Mouse (Mus musculus) ES-E14 (cell line): Measurements from ENCODE around the gene Parp1.

Source experiments
- CHD2 ChIP-seq: IDR thresholded peaks from 2 replicates; pipeline ENCODE4 v1.6.1; 2014; ENCODE audit warnings: mild to moderate bottlenecking, low read depth, low read length, inconsistent platforms
- HCFC1 ChIP-seq: IDR thresholded peaks from 2 replicates; pipeline ENCODE4 v1.6.1; 2012; ENCODE audit warnings: low read length, inconsistent platforms, borderline replicate concordance; ENCODE audit not compliant: insufficient read depth
- MAFK ChIP-seq: IDR thresholded peaks from 2 replicates; pipeline ENCODE4 v1.6.1; 2014; ENCODE audit warnings: mild to moderate bottlenecking, low read depth, low read length, inconsistent platforms; ENCODE audit not compliant: insufficient read depth
- ZC3H11A ChIP-seq: IDR thresholded peaks from 2 replicates; pipeline ENCODE4 v1.6.1; 2012; ENCODE audit warnings: low read depth, mild to moderate bottlenecking, inconsistent platforms, low read length, borderline replicate concordance
- ZNF384 ChIP-seq: IDR thresholded peaks from 2 replicates; pipeline ENCODE4 v1.6.1; 2012; ENCODE audit warnings: low read depth, low read length, inconsistent platforms

- TF ChIP-seq HCFC1 (no peak), ZNF384 (no peak), ZC3H11A (no peak), CHD2 (no peak), MAFK (no peak)
These were observed 36.1 kb upstream of the Parp1 start for GRCm38 (mm10) chr1:180532671-180533070.
